Mouse (Mus musculus): ENCODE measurements at regions not wholly inside any gene's neighbourhood (a gene's known extent, or its start where the extent isn't known, plus 50 kb on each side); places are given as distances from the start of the nearest gene placed in this dataset.

- Histone ChIP-seq H3K27me3 (ENCODE audit: insufficient read depth, low read length) (no peaks in the 10 kb centered on the region), H3K4me1 (replicated peaks; ENCODE audit: low read depth, low read length) (no peaks in the 10 kb centered on the region), H3K4me3 (replicated peaks; ENCODE audit: low read length) (no peak overlapping the region), H3K36me3 (ENCODE audit: insufficient read depth, low read length) (no peaks in the 10 kb centered on the region), H3K9me3 (ENCODE audit: low read length) (no peaks in the 10 kb centered on the region)
- TF ChIP-seq CTCF (conservative IDR thresholded peaks at IDR 0.05; ENCODE audit: low read length): no peak
Observed at GRCm38 (mm10) chr19:60302371-60302770, 75.9 kb upstream of the Fam204a start.

- Histone ChIP-seq H3K4me3 (replicated peaks; ENCODE audit: low read length) (no peak overlapping the region), H3K9me3 (ENCODE audit: low read length) (no peaks in the 10 kb centered on the region), H3K27me3 (ENCODE audit: insufficient read depth, low read length) (no peaks in the 10 kb centered on the region), H3K4me1 (replicated peaks; ENCODE audit: low read depth, low read length) (no peaks in the 10 kb centered on the region), H3K36me3 (ENCODE audit: insufficient read depth, low read length) (no peaks in the 10 kb centered on the region)
- TF ChIP-seq CTCF (conservative IDR thresholded peaks at IDR 0.05; ENCODE audit: low read length): no peak
- TF ChIP-seq NANOG (IDR thresholded peaks at IDR 0.05; ENCODE audit: borderline replicate concordance, low read length): no peak
- no peak for TF ChIP-seq POU5F1 (IDR thresholded peaks at IDR 0.05; ENCODE audit: borderline replicate concordance, low read length)
Observed at GRCm38 (mm10) chr19:60300891-60301290, 74.4 kb upstream of the Fam204a start.

GRCm38 (mm10) chr19:60290244-60290643 is 63.7 kb upstream of the Fam204a start:
- Histone ChIP-seq H3K27me3 (ENCODE audit: insufficient read depth, low read length) (no peaks in the 10 kb centered on the region), H3K36me3 (ENCODE audit: insufficient read depth, low read length) (no peaks in the 10 kb centered on the region), H3K4me1 (replicated peaks; ENCODE audit: low read depth, low read length) (no peaks in the 10 kb centered on the region), H3K9me3 (ENCODE audit: low read length) (no peaks in the 10 kb centered on the region), H3K4me3 (replicated peaks; ENCODE audit: low read length) (no peak overlapping the region)
- TF ChIP-seq NANOG (IDR thresholded peaks at IDR 0.05; ENCODE audit: borderline replicate concordance, low read length) (no peak), POU5F1 (IDR thresholded peaks at IDR 0.05; ENCODE audit: borderline replicate concordance, low read length) (no peak), CTCF (conservative IDR thresholded peaks at IDR 0.05; ENCODE audit: low read length) (no peak)

- no peaks in the 10 kb centered on the region for H3K27me3 ChIP-seq (ENCODE audit: insufficient read depth, low read length)
- H3K4me3 ChIP-seq (replicated peaks; ENCODE audit: low read length): no peak overlapping the region
- H3K36me3 ChIP-seq (ENCODE audit: insufficient read depth, low read length): no peaks in the 10 kb centered on the region
- no peaks in the 10 kb centered on the region for H3K9me3 ChIP-seq (ENCODE audit: low read length)
- no peak for TF ChIP-seq POU5F1 (IDR thresholded peaks at IDR 0.05; ENCODE audit: borderline replicate concordance, low read length)
- no peak for TF ChIP-seq CTCF (conservative IDR thresholded peaks at IDR 0.05; ENCODE audit: low read length)
- no peak for TF ChIP-seq NANOG (IDR thresholded peaks at IDR 0.05; ENCODE audit: borderline replicate concordance, low read length)
- no peaks in the 10 kb centered on the region for H3K4me1 ChIP-seq (replicated peaks; ENCODE audit: low read depth, low read length)
Observed at GRCm38 (mm10) chr19:60286810-60287396, 60.4 kb upstream of the Fam204a start.

- H3K4me1 ChIP-seq (replicated peaks; ENCODE audit: low read depth, low read length): no peaks in the 10 kb centered on the region
- H3K9me3 ChIP-seq (ENCODE audit: low read length): no peaks in the 10 kb centered on the region
- TF ChIP-seq POU5F1 (IDR thresholded peaks at IDR 0.05; ENCODE audit: borderline replicate concordance, low read length): no peak
- no peak for TF ChIP-seq NANOG (IDR thresholded peaks at IDR 0.05; ENCODE audit: borderline replicate concordance, low read length)
- TF ChIP-seq CTCF (conservative IDR thresholded peaks at IDR 0.05; ENCODE audit: low read length): no peak
- H3K36me3 ChIP-seq (ENCODE audit: insufficient read depth, low read length): no peaks in the 10 kb centered on the region
- no peak overlapping the region for H3K4me3 ChIP-seq (replicated peaks; ENCODE audit: low read length)
- no peaks in the 10 kb centered on the region for H3K27me3 ChIP-seq (ENCODE audit: insufficient read depth, low read length)
Observed at GRCm38 (mm10) chr19:60284901-60285300, 58.4 kb upstream of the Fam204a start.
